25 mouse cellular contexts compared by ENCODE assay signal in genomic region chr15:96715692-96716080, GRCm38 (mm10). TPM values are rescaled to one million over a fixed set of nuclear protein-coding genes. Genes with fewer than 3 reads are reported as not detected.
DNase-seq lines count a peak whose midpoint lies in the region; ATAC-seq and TF ChIP-seq lines count a peak whose summit lies in the region.
"Had no signal": no experiment of that assay in that cellular context is flagged by ENCODE, and none has a peak within 500 bp of the region (broad histone marks: within the 10 kb centered on the region; RNA-seq: fewer than 3 reads in every experiment).

No protein-coding gene starts in this region.

- H3K9me3 ChIP-seq in heart, embryonic 16.5 days (replicated peaks; ENCODE audit: control insufficient read depth, low read length) = no peaks in the 10 kb centered on the region; the same call in 1 of the 2 replicates
- no peaks in the 10 kb centered on the region for H3K9me3 ChIP-seq in MEL (replicated peaks; ENCODE audit: insufficient read depth, low read length)
- H3K9me3 ChIP-seq: embryonic facial prominence, embryonic 13.5 days; embryonic facial prominence, embryonic 15.5 days; forebrain, embryonic 10.5 days; forebrain, embryonic 12.5 days had no signal

- no peak for TF ChIP-seq RAD21 in MEL (IDR thresholded peaks at IDR 0.05; ENCODE audit: low read depth, low read length)

- H3K4me1 ChIP-seq in heart, embryonic 16.5 days (ENCODE audit: control insufficient read depth, insufficient read depth, low read length) = peaks cover 7% of the 10 kb centered on the region
- peaks cover 40 to 41% of the 10 kb centered on the region in 2 experiments for H3K4me1 ChIP-seq in MEL (ENCODE audit: control insufficient read depth in 1 of 2, insufficient read depth in 2 of 2, low read length in 2 of 2)
- peaks cover 5% of the 10 kb centered on the region for H3K4me1 ChIP-seq in bone marrow, adult 2 months (ENCODE audit: control insufficient read depth, insufficient read depth, low read length)
- no peaks in the 10 kb centered on the region for H3K4me1 ChIP-seq in kidney, adult 2 months (ENCODE audit: control insufficient read depth, insufficient read depth, low read length)

- no peak for TF ChIP-seq EP300 in MEL (IDR thresholded peaks at IDR 0.05; ENCODE audit: low read depth in 1 of 2, low read length in 2 of 2)

- no peak for ATAC-seq in heart, embryonic 16.5 days (replicated peaks; ENCODE audit: extremely low read depth, insufficient read depth, low FRiP score)
- ATAC-seq: activated CD4-positive, CD25-positive, alpha-beta regulatory T cell, adult 4 months; forebrain, embryonic 14.5 days; forebrain, embryonic 16.5 days; Patski had no signal

- H3K4me3 ChIP-seq in heart, embryonic 16.5 days (ENCODE audit: low read length) = no peak overlapping the region
- no peak overlapping the region for H3K4me3 ChIP-seq in MEL (ENCODE audit: control insufficient read depth in 1 of 2, insufficient read depth in 1 of 2, low read depth in 2 of 2, low read length in 2 of 2)
- no peak overlapping the region for H3K4me3 ChIP-seq in bone marrow, adult 2 months (replicated peaks; ENCODE audit: control insufficient read depth, low read depth, low read length)
- H3K4me3 ChIP-seq in kidney, adult 2 months (ENCODE audit: insufficient read depth, low read depth, low read length) = no peak overlapping the region
- H3K4me3 ChIP-seq: embryonic facial prominence, embryonic 13.5 days; embryonic facial prominence, embryonic 15.5 days; erythroblast, embryonic 14.5 days; forebrain, embryonic 10.5 days; forebrain, embryonic 12.5 days had no signal

- no peaks in the 10 kb centered on the region for H3K36me3 ChIP-seq in heart, embryonic 16.5 days (ENCODE audit: control insufficient read depth, insufficient read depth)
- peaks cover 0 to 51% of the 10 kb centered on the region in 2 experiments; a peak in 2 of 4 replicates for H3K36me3 ChIP-seq in MEL (ENCODE audit: control insufficient read depth in 1 of 2, insufficient read depth in 2 of 2, low read length in 2 of 2)
- H3K36me3 ChIP-seq in kidney, adult 2 months (ENCODE audit: control insufficient read depth, insufficient read depth, low read length) = no peaks in the 10 kb centered on the region
- H3K36me3 ChIP-seq: embryonic facial prominence, embryonic 13.5 days; embryonic facial prominence, embryonic 15.5 days; forebrain, embryonic 10.5 days; forebrain, embryonic 12.5 days had no signal

- 89% methylated on average over 7 of the region's 7 CpGs for WGBS in heart, embryonic 16.5 days
- 78% methylated on average over 7 of the region's 7 CpGs for WGBS in bone marrow, adult 2 months
- WGBS in kidney, adult 2 months = 92% methylated on average over 7 of the region's 7 CpGs

- H3K9ac ChIP-seq in heart, embryonic 16.5 days (ENCODE audit: low read length) = no peak overlapping the region
- no peak overlapping the region; the same call in 1 of the 2 replicates for H3K9ac ChIP-seq in MEL (ENCODE audit: control insufficient read depth, low read depth, low read length, poor library complexity, severe bottlenecking)
- H3K9ac ChIP-seq: embryonic facial prominence, embryonic 13.5 days; embryonic facial prominence, embryonic 15.5 days; forebrain, embryonic 12.5 days had no signal

- TF ChIP-seq CTCF in MEL (IDR thresholded peaks at IDR 0.05 in 2 of 3, conservative IDR thresholded peaks at IDR 0.05 in 1 of 3; ENCODE audit: control insufficient read depth in 1 of 3, insufficient read depth in 1 of 3, low read depth in 2 of 3, low read length in 3 of 3, poor library complexity in 1 of 3, severe bottlenecking in 1 of 3) = no peak
- no peak for TF ChIP-seq CTCF in bone marrow, adult 2 months (IDR thresholded peaks at IDR 0.05; ENCODE audit: control insufficient read depth, insufficient read depth, low read length)
- no peak for TF ChIP-seq CTCF in kidney, adult 2 months (conservative IDR thresholded peaks at IDR 0.05; ENCODE audit: insufficient read depth, insufficient read length, low read depth, low read length)

- TF ChIP-seq POLR2A in MEL (IDR thresholded peaks at IDR 0.05; ENCODE audit: control insufficient read depth in 1 of 2, insufficient read depth in 1 of 2, low read depth in 1 of 2, low read length in 2 of 2, poor library complexity in 1 of 2) = no peak
- TF ChIP-seq POLR2A in bone marrow, adult 2 months (IDR thresholded peaks at IDR 0.05; ENCODE audit: borderline replicate concordance, control insufficient read depth, low read depth, low read length) = no peak
- TF ChIP-seq POLR2A in kidney, adult 2 months (IDR thresholded peaks at IDR 0.05; ENCODE audit: low read depth, low read length) = no peak

- intact Hi-C loops in left cerebral cortex, postnatal 36 days (cut with DNase I) = no loop called here

- peaks cover 5% of the 10 kb centered on the region for H3K79me2 ChIP-seq in MEL (ENCODE audit: control insufficient read depth, insufficient read depth, low read length, poor library complexity)

- DNase-seq in heart, adult 11 months = no peak
- no peak for DNase-seq in MEL (ENCODE audit: low read depth, low spot score)
- DNase-seq in left cerebral cortex, postnatal 36 days (ENCODE audit: low spot score in 2 of 2) = no peak
- no peak for DNase-seq in kidney, adult 2 months
- DNase-seq: adrenal gland, adult 8-10 months; adrenal gland, postnatal 14 days; adrenal gland, postnatal 36 days; cerebellum, adult 11 months; cerebellum, adult 18-20 months; cerebellum, adult 8-10 months; cerebellum, adult 9-11 months; cerebellum, postnatal 14 days; cerebellum, postnatal 36 days; embryo, embryonic 11 days had no signal

- H3K4me2 ChIP-seq in heart, embryonic 16.5 days (ENCODE audit: low read depth, low read length) = no peak overlapping the region
- H3K4me2 ChIP-seq: embryonic facial prominence, embryonic 13.5 days; embryonic facial prominence, embryonic 15.5 days; forebrain, embryonic 12.5 days had no signal

- 0 out of 2 replicates have a peak overlapping the region, but pooled peaks have one; percentile 27 for H3K27ac ChIP-seq in heart, embryonic 16.5 days (ENCODE audit: low read length)
- peak overlapping the region; percentile 85 for H3K27ac ChIP-seq in MEL (ENCODE audit: control insufficient read depth, low read depth, low read length)
- H3K27ac ChIP-seq in bone marrow, adult 2 months (ENCODE audit: control insufficient read depth, insufficient read depth, low read depth, low read length, poor library complexity) = 0 out of 2 replicates have a peak overlapping the region, but pooled peaks have one; percentile 3
- H3K27ac ChIP-seq in kidney, adult 2 months (ENCODE audit: insufficient read depth, low read depth, low read length) = no peak overlapping the region
- H3K27ac ChIP-seq: embryonic facial prominence, embryonic 13.5 days; embryonic facial prominence, embryonic 15.5 days; forebrain, embryonic 10.5 days; forebrain, embryonic 12.5 days had no signal

- no peaks in the 10 kb centered on the region for H3K27me3 ChIP-seq in heart, embryonic 16.5 days (ENCODE audit: control insufficient read depth, insufficient read depth, low read length)
- no peaks in the 10 kb centered on the region for H3K27me3 ChIP-seq in MEL (ENCODE audit: control insufficient read depth in 1 of 2, insufficient read depth in 2 of 2, low read length in 2 of 2)
- H3K27me3 ChIP-seq in kidney, adult 2 months (replicated peaks; ENCODE audit: control insufficient read depth, insufficient read depth, low read length) = no peaks in the 10 kb centered on the region
- H3K27me3 ChIP-seq: embryonic facial prominence, embryonic 13.5 days; embryonic facial prominence, embryonic 15.5 days; forebrain, embryonic 12.5 days; Patski had no signal

TF ChIP-seq in MEL, 35 proteins besides CTCF, POLR2A, EP300 and RAD21:
- no peak for TF ChIP-seq NELFE (IDR thresholded peaks at IDR 0.05; ENCODE audit: low read depth, low read length)
- 0 out of 2 replicates have a peak, but pooled peaks have one; percentile 4 for TF ChIP-seq HCFC1 (IDR thresholded peaks at IDR 0.05; ENCODE audit: low read depth, low read length)
- TF ChIP-seq NRF1 (IDR thresholded peaks at IDR 0.05; ENCODE audit: insufficient read depth, low read depth, low read length, poor library complexity, severe bottlenecking) = no peak
- no peak for TF ChIP-seq ETS1 (IDR thresholded peaks at IDR 0.05; ENCODE audit: low read depth, low read length)
- no peak for TF ChIP-seq ZC3H11A (IDR thresholded peaks at IDR 0.05; ENCODE audit: low read depth, low read length)
- no peak for TF ChIP-seq MAZ (IDR thresholded peaks at IDR 0.05; ENCODE audit: low read depth, low read length)
- peak; percentile 91; the same call in 1 of the 2 replicates for TF ChIP-seq CHD1 (IDR thresholded peaks at IDR 0.05; ENCODE audit: low read depth, low read length)

RNA-seq across cellular contexts. Expression of gene Slc38a2, which starts 16.2 kb away (rescaled TPM):
- polyA plus RNA-seq in heart, embryonic 16.5 days (2015; fragmentation: Nextera tagmentation; extraction: Ambion mirVana) = 178 and 190 TPM in 2 replicates
- total RNA-seq in MEL (2012; rRNA removed) = 80.6 and 150 TPM in 2 replicates
- 100 to 1,000 TPM; 177 to 590 TPM for polyA plus RNA-seq in MEL (2012; ENCODE audit: insufficient read depth in 1 of 2, insufficient read length in 2 of 2, low read depth in 1 of 2, low replicate concordance in 2 of 2, missing spikeins in 1 of 2)
- 22.5 and 51.3 TPM in 2 replicates for polyA plus RNA-seq in bone marrow, adult 2 months (2011; ENCODE audit: insufficient read depth, insufficient read length, low replicate concordance, missing spikeins)
- total RNA-seq in left cerebral cortex, postnatal 36 days (2021) = 10 to 100 TPM; 76.0 to 96.7 TPM
- polyA plus RNA-seq in kidney, adult 2 months (2012; rRNA removed) = 24.9 and 30.0 TPM in 2 replicates
